Mouse (Mus musculus) c-Kit-positive CD71-positive TER-119-positive erythroid progenitor cells, embryonic 14.5 days (primary cell): ENCODE measurements around the gene Dab2ip.

ENCODE experiments used
- DNase-seq: peaks from one replicate; pipeline ENCODE4 v3.0.0-alpha.2; 2013; ENCODE audit warnings: low spot score

Gene Dab2ip

GRCm38 (mm10) chr2:35595718-35596117 lies 37.7 kb downstream of the Dab2ip start:
- no peak for DNase-seq

GRCm38 (mm10) chr2:35596796-35597195 lies 38.7 kb downstream of the Dab2ip start:
- DNase-seq = no peak

- no peak for DNase-seq
Measured at GRCm38 (mm10) chr2:35598819-35599218, 40.8 kb downstream of the Dab2ip start.

- no peak for DNase-seq
Measured at GRCm38 (mm10) chr2:35601665-35602064, 43.6 kb downstream of the Dab2ip start.

- no peak for DNase-seq
Measured at GRCm38 (mm10) chr2:35607476-35607875, 49.4 kb downstream of the Dab2ip start.

- DNase-seq = no peak
Measured at GRCm38 (mm10) chr2:35608856-35609255, 50.8 kb downstream of the Dab2ip start.

GRCm38 (mm10) chr2:35609317-35609716 lies 51.3 kb downstream of the Dab2ip start:
- DNase-seq = no peak

- DNase-seq = no peak
Measured at GRCm38 (mm10) chr2:35610168-35610951, 52.3 kb downstream of the Dab2ip start.

- DNase-seq = no peak
Measured at GRCm38 (mm10) chr2:35610976-35611375, 52.9 kb downstream of the Dab2ip start.

GRCm38 (mm10) chr2:35611645-35612044 lies 53.6 kb downstream of the Dab2ip start:
- DNase-seq = no peak

- DNase-seq = no peak
Measured at GRCm38 (mm10) chr2:35612297-35612696, 54.2 kb downstream of the Dab2ip start.

GRCm38 (mm10) chr2:35613946-35614353 lies 55.9 kb downstream of the Dab2ip start:
- DNase-seq = no peak

GRCm38 (mm10) chr2:35614411-35614810 lies 56.3 kb downstream of the Dab2ip start:
- no peak for DNase-seq

GRCm38 (mm10) chr2:35615366-35615765 lies 57.3 kb downstream of the Dab2ip start:
- no peak for DNase-seq

GRCm38 (mm10) chr2:35615977-35616376 lies 57.9 kb downstream of the Dab2ip start:
- DNase-seq = no peak

GRCm38 (mm10) chr2:35616891-35617658 lies 59.0 kb downstream of the Dab2ip start:
- no peak for DNase-seq

- DNase-seq = no peak
Measured at GRCm38 (mm10) chr2:35618981-35619380, 60.9 kb downstream of the Dab2ip start.

GRCm38 (mm10) chr2:35619532-35619931 lies 61.5 kb downstream of the Dab2ip start:
- DNase-seq = no peak

- no peak for DNase-seq
Measured at GRCm38 (mm10) chr2:35620364-35621224, 62.5 kb downstream of the Dab2ip start.

GRCm38 (mm10) chr2:35621225-35621519 lies 63.1 kb downstream of the Dab2ip start:
- no peak for DNase-seq

- DNase-seq = no peak
Measured at GRCm38 (mm10) chr2:35621796-35622195, 63.7 kb downstream of the Dab2ip start.

GRCm38 (mm10) chr2:35622261-35623103 lies 64.4 kb downstream of the Dab2ip start:
- no peak for DNase-seq
